Mouse (Mus musculus) neural tube, embryonic 14.5 days (tissue): Measurements from ENCODE around the gene Ubac2. TPM values are rescaled to one million over a fixed set of nuclear protein-coding genes. Genes with fewer than 3 reads are reported as not detected.

ENCODE experiments used
- polyA plus RNA-seq: library from polyadenylated mRNA; unstranded; fragments of >200 nt; fragmentation: Nextera tagmentation; extraction: Ambion mirVana; gene quantifications from 2 replicates; pipeline ENCODE4 v1.2.1, GENCODE M21; 2014

Gene Ubac2
- polyA plus RNA-seq, 1 experiment from 2014 or later: 48.7 TPM

Other genes starting within 250 kb of the Ubac2 start
- 11.2 and 13.2 TPM in 2 replicates for gene Dock9, start 80.8 kb upstream of the Ubac2 start, polyA plus RNA-seq
- gene Gpr18, start 37.2 kb downstream of the Ubac2 start, polyA plus RNA-seq: 0.54 TPM in 1 of 2 replicates, not detected in the other
- 0.59 and 1.1 TPM in 2 replicates for gene Gpr183, start 86.6 kb downstream of the Ubac2 start, polyA plus RNA-seq
- not detected in 2 replicates for gene Timm8a2, start 156.1 kb downstream of the Ubac2 start, polyA plus RNA-seq
- 106 and 127 TPM in 2 replicates for gene Tm9sf2, start 228.4 kb downstream of the Ubac2 start, polyA plus RNA-seq